Mouse (Mus musculus) intestine, embryonic 14.5 days (tissue): ENCODE data around the gene Ldlrap1. TPM values are rescaled to one million over a fixed set of nuclear protein-coding genes. Genes with fewer than 3 reads are reported as not detected.

ENCODE experiments used
- ATAC-seq: fragments of 200-750 bp; cut with Nextera tagmentation; replicated peaks from 2 replicates; pipeline ENCODE4 v1.8.0; 2017; ENCODE audit warnings: low read depth, moderate number of reproducible peaks, moderate TSS enrichment, moderate library complexity; ENCODE audit not compliant: low FRiP score, low TSS enrichment
- DNase-seq: peaks from one replicate; pipeline ENCODE4 v3.0.0-alpha.2; 2018; ENCODE audit warnings: low spot score
- H3K27ac ChIP-seq: fragments of 300-500 bp; sonication (generic); 2 replicates; pipeline ENCODE4 v1.5.1; 2014; ENCODE audit warnings: low read depth, mild to moderate bottlenecking, control low read depth
- H3K27me3 ChIP-seq: fragments of 300-500 bp; sonication (generic); replicated peaks from 2 replicates; pipeline ENCODE4 v1.6.1; 2014; ENCODE audit warnings: low read length, control low read depth; ENCODE audit not compliant: control insufficient read depth, insufficient read depth
- H3K36me3 ChIP-seq: fragments of 300-500 bp; sonication (generic); 2 replicates; pipeline ENCODE4 v1.6.1; 2014; ENCODE audit warnings: low read length, control low read depth; ENCODE audit not compliant: control insufficient read depth, insufficient read depth
- H3K4me1 ChIP-seq: fragments of 300-500 bp; sonication (generic); replicated peaks from 2 replicates; pipeline ENCODE4 v1.6.1; 2014; ENCODE audit warnings: low read length, control low read depth, mixed read lengths; ENCODE audit not compliant: control insufficient read depth, insufficient read depth
- H3K4me2 ChIP-seq: fragments of 300-500 bp; sonication (generic); 2 replicates; pipeline ENCODE4 v1.6.1; 2014; ENCODE audit warnings: low read length
- H3K4me3 ChIP-seq: fragments of 300-500 bp; sonication (generic); 2 replicates; pipeline ENCODE4 v1.5.1; 2014; ENCODE audit warnings: low read depth, low read length, control low read depth, mixed read lengths
- H3K9ac ChIP-seq: fragments of 300-500 bp; sonication (generic); 2 replicates; pipeline ENCODE4 v1.6.1; 2014; ENCODE audit warnings: mild to moderate bottlenecking, low read length
- H3K9me3 ChIP-seq: fragments of 300-500 bp; sonication (generic); 2 replicates; pipeline ENCODE4 v1.6.1; 2016; ENCODE audit warnings: low read length, control low read depth; ENCODE audit not compliant: control insufficient read depth
- WGBS: fragments of 180-500 bp; shearing (Covaris S2); extraction: QIAGEN DNeasy Blood & Tissue Kit; methylation state at CpG from one replicate; pipeline ENCODE4 v1.1.7; 2014; 5-methylcytosine and 5-hydroxymethylcytosine counted together
- polyA plus RNA-seq: library from polyadenylated mRNA; unstranded; fragments of >200 nt; fragmentation: Nextera tagmentation; extraction: Ambion mirVana; gene quantifications from 2 replicates; pipeline ENCODE4 v1.2.1, GENCODE M21; 2014

Ldlrap1 gene
- polyA plus RNA-seq: 15.0 and 16.6 TPM in 2 replicates

GRCm38 (mm10) chr4:134767426-134768225 lies at the start of gene Ldlrap1:
TSS of gene Ldlrap1 (minus strand) at chr4:134768024.
- WGBS: under 1% methylated on average over 79 of the region's 80 CpGs
- H3K9me3 ChIP-seq: no peaks in the 10 kb centered on the region
- ATAC-seq: peak; percentile 78

DNA sequence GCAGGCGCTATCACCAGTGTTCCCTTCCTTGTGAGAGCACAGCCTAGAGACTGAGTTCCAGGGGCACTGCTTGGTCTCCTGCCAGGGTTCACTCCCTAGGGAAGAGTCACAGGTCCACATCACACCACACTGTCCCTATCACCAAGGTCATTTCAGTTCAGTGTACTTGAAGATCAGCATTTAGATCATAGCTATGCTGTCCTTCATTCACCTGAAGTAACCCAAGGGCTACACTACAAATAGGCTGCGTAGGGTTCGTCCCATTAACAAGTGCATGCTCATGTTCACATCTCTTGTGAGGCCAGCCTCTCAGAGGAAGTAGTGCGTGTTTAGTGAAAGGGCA lies 46.4 kb upstream of the Ldlrap1 start:
- Histone ChIP-seq H3K27me3 (no peaks in the 10 kb centered on the region), H3K4me2 (no peak overlapping the region), H3K27ac (no peak overlapping the region), H3K9ac (no peak overlapping the region), H3K4me1 (no peaks in the 10 kb centered on the region), H3K4me3 (no peak overlapping the region), H3K9me3 (no peaks in the 10 kb centered on the region), H3K36me3 (peaks cover 46% of the 10 kb centered on the region)
- DNase-seq (no peak), ATAC-seq (no peak)
- 89% methylated on average over 4 of the region's 4 CpGs for WGBS

More at GRCm38 (mm10) chr4:134767426-134768225, at the start of gene Ldlrap1:
- peak within 1 kb of the TSS; percentile 76 for H3K4me3 ChIP-seq
- no peaks in the 10 kb centered on the region for H3K36me3 ChIP-seq
- peaks cover 16% of the 10 kb centered on the region for H3K4me1 ChIP-seq
- H3K27me3 ChIP-seq: no peaks in the 10 kb centered on the region
- H3K4me2 ChIP-seq: peak within 1 kb of the TSS; percentile 84
- DNase-seq: peak; percentile 87
- H3K9ac ChIP-seq: peak within 1 kb of the TSS; percentile 59
- no peak within 1 kb of the TSS for H3K27ac ChIP-seq

GRCm38 (mm10) chr4:134813406-134814228 lies 45.8 kb upstream of the Ldlrap1 start:
- Histone ChIP-seq H3K9ac (no peak overlapping the region), H3K9me3 (no peaks in the 10 kb centered on the region), H3K4me2 (no peak overlapping the region), H3K27ac (no peak overlapping the region), H3K27me3 (no peaks in the 10 kb centered on the region), H3K4me3 (no peak overlapping the region), H3K36me3 (peaks cover 52% of the 10 kb centered on the region), H3K4me1 (no peaks in the 10 kb centered on the region)
- WGBS: 87% methylated on average over 17 of the region's 17 CpGs
- DNase-seq (no peak), ATAC-seq (no peak)

GRCm38 (mm10) chr4:134804765-134805164 lies 36.9 kb upstream of the Ldlrap1 start:
- H3K27me3 ChIP-seq: no peaks in the 10 kb centered on the region
- 77% methylated on average over 5 of the region's 5 CpGs for WGBS
- H3K9ac ChIP-seq: no peak overlapping the region
- peaks cover 81% of the 10 kb centered on the region for H3K36me3 ChIP-seq
- no peaks in the 10 kb centered on the region for H3K4me1 ChIP-seq
- H3K4me3 ChIP-seq: no peak overlapping the region
- DNase-seq (no peak), ATAC-seq (no peak)
- no peak overlapping the region for H3K27ac ChIP-seq
- H3K4me2 ChIP-seq: no peak overlapping the region
- H3K9me3 ChIP-seq: no peaks in the 10 kb centered on the region

- Histone ChIP-seq H3K27ac (no peak overlapping the region), H3K4me3 (no peak overlapping the region), H3K4me1 (no peaks in the 10 kb centered on the region), H3K9ac (no peak overlapping the region), H3K27me3 (no peaks in the 10 kb centered on the region), H3K4me2 (no peak overlapping the region), H3K9me3 (no peaks in the 10 kb centered on the region), H3K36me3 (peaks cover 62% of the 10 kb centered on the region)
- 79% methylated on average over 3 of the region's 3 CpGs for WGBS
- DNase-seq (no peak), ATAC-seq (no peak)
These were observed 34.9 kb upstream of the Ldlrap1 start for GRCm38 (mm10) chr4:134802765-134803164.

DNA sequence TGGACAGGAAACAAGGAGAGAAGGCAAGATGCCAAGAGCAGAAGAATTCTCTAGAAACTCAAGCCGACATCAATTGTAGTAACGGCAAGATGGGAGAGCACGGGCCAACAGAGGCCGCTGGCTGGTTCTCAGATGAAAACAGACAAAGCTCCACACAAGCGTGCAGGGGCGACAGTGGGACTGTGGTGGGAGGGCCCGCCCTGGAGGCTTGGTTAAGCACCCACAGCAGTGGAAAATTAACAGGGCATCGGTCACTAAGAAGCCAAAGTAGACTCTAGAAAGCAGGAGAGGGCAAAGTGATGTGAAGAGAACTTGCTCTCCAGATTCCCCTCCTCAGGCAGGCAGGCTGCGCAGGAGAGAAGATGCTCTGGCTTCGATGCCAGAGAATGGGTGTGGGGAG lies 34.3 kb upstream of the Ldlrap1 start:
- ATAC-seq (no peak), DNase-seq (no peak)
- Histone ChIP-seq H3K27me3 (no peaks in the 10 kb centered on the region), H3K4me2 (no peak overlapping the region), H3K4me1 (no peaks in the 10 kb centered on the region), H3K9ac (no peak overlapping the region), H3K9me3 (no peaks in the 10 kb centered on the region), H3K4me3 (no peak overlapping the region), H3K36me3 (peaks cover 57% of the 10 kb centered on the region), H3K27ac (no peak overlapping the region)
- WGBS: 86% methylated on average over 10 of the region's 10 CpGs

DNA sequence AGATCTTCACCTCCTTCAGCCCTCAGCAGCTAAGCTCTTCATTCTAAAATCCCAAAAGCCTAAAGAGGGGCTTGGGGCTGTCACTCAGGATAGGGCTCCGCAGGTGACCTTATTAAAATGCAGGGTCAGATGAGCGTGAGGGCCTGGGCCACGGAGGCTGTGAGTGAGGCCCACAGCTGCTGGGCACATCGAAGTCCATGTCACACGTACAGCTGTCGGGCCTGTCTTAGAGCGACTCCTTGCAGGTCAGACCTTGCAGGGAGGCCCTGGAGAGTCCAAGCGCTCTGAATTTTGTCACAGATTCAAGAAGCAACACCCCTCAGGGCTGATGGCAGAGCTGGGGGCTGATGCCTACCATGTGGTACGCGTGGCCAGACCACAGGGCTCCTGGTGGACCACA lies 32.9 kb upstream of the Ldlrap1 start:
- no peak for DNase-seq
- 82% methylated on average over 10 of the region's 10 CpGs for WGBS
- Histone ChIP-seq H3K36me3 (peaks cover 43% of the 10 kb centered on the region), H3K27ac (no peak overlapping the region), H3K4me2 (no peak overlapping the region), H3K9me3 (no peaks in the 10 kb centered on the region), H3K9ac (no peak overlapping the region), H3K27me3 (no peaks in the 10 kb centered on the region), H3K4me1 (peaks cover 6% of the 10 kb centered on the region; the same call in 1 of the 2 replicates), H3K4me3 (no peak overlapping the region)
- no peak for ATAC-seq

- Histone ChIP-seq H3K27me3 (no peaks in the 10 kb centered on the region), H3K4me2 (no peak overlapping the region), H3K9me3 (no peaks in the 10 kb centered on the region), H3K4me1 (peaks cover 6% of the 10 kb centered on the region; the same call in 1 of the 2 replicates), H3K36me3 (peaks cover 37% of the 10 kb centered on the region), H3K4me3 (no peak overlapping the region), H3K27ac (no peak overlapping the region), H3K9ac (no peak overlapping the region)
- ATAC-seq (no peak), DNase-seq (no peak)
- WGBS: 59% methylated on average over 8 of the region's 8 CpGs
These were observed 32.3 kb upstream of the Ldlrap1 start for GRCm38 (mm10) chr4:134800098-134800497.
